Mouse (Mus musculus): ENCODE results near the gene Prkg1. TPM values are rescaled to one million over a fixed set of nuclear protein-coding genes. Genes with fewer than 3 reads are reported as not detected.

The Prkg1 gene
- polyA plus RNA-seq, 1 experiment = 0.15 TPM

DNA sequence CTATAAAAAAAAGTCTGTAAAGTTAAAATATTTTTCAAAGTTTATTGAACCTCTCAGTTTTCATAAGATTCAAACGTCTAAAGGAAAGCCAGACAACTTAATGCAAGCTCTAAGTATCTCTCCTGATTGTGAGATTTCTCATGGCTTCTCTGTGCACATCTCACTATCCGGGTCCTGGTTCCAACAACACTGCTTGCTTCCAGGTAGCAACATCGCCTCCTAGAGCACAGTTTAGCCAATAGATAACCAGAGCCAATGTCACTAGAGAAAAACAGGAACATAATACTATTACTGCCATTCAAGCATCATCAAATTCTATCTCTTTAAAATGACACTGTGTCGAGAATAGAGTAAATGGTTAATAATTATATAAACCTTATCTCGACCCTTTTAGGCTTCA lies 86.5 kb downstream of the Prkg1 start:
- TF ChIP-seq CTCF (IDR thresholded peaks at IDR 0.05; ENCODE audit: low read depth, low read length) = no peak
- TF ChIP-seq POLR2A (IDR thresholded peaks at IDR 0.05; ENCODE audit: borderline replicate concordance, low read depth, low read length) = no peak
- H3K27ac ChIP-seq (ENCODE audit: insufficient read depth, low read depth, low read length) = no peak overlapping the region
- H3K4me1 ChIP-seq (ENCODE audit: control insufficient read depth, insufficient read depth, low read length) = no peaks in the 10 kb centered on the region
- no peak overlapping the region for H3K4me3 ChIP-seq (ENCODE audit: insufficient read depth, low read length)

DNA sequence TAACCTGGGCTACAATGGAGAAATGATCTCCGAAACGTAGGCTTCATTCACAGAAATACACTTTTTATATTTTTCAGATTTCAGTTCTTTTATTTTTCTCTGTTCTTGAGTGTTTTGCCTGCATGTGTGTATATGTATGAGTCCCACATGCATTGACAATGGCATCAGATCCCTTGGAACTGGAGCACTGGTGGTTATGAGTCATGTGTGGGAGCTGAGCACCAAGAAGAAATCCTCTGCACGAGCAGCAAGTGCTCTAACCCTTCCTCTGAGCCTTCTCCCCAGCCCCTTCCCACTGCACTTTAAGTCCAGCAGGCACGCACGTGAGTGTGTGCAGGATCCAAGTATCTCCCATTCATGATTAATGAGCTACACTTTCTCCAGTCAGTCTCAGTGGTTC lies 93.1 kb downstream of the Prkg1 start:
- TF ChIP-seq CTCF (IDR thresholded peaks at IDR 0.05; ENCODE audit: low read depth, low read length) = no peak
- TF ChIP-seq POLR2A (IDR thresholded peaks at IDR 0.05; ENCODE audit: borderline replicate concordance, low read depth, low read length) = no peak
- Histone ChIP-seq H3K4me3 (ENCODE audit: insufficient read depth, low read length) (no peak overlapping the region), H3K4me1 (ENCODE audit: control insufficient read depth, insufficient read depth, low read length) (no peaks in the 10 kb centered on the region), H3K27ac (ENCODE audit: insufficient read depth, low read depth, low read length) (no peak overlapping the region)

DNA sequence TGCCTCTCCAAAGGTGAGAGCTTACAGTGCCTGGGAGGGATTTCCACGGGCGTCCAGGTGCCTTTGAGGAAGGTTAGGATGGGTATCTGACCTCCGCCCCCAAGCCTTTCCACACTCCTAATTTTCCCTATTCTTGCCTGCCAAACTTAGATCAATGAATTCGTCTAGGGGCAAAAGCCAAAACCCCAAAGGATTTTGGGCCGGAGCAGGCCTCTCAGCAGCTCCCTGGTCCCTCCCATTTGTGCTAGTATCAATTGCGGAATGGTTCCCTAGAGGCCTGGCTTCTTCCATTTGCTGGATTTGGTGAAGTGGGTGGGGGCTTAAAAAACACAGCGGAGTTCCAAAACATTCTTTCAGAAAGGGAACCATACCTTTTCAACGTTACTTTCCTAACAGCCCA lies 99.8 kb downstream of the Prkg1 start:
- Histone ChIP-seq H3K4me3 (ENCODE audit: insufficient read depth, low read length) (no peak overlapping the region), H3K27ac (ENCODE audit: insufficient read depth, low read depth, low read length) (no peak overlapping the region), H3K4me1 (ENCODE audit: control insufficient read depth, insufficient read depth, low read length) (no peaks in the 10 kb centered on the region)
- no peak for TF ChIP-seq CTCF (IDR thresholded peaks at IDR 0.05; ENCODE audit: low read depth, low read length)
- no peak for TF ChIP-seq POLR2A (IDR thresholded peaks at IDR 0.05; ENCODE audit: borderline replicate concordance, low read depth, low read length)

DNA sequence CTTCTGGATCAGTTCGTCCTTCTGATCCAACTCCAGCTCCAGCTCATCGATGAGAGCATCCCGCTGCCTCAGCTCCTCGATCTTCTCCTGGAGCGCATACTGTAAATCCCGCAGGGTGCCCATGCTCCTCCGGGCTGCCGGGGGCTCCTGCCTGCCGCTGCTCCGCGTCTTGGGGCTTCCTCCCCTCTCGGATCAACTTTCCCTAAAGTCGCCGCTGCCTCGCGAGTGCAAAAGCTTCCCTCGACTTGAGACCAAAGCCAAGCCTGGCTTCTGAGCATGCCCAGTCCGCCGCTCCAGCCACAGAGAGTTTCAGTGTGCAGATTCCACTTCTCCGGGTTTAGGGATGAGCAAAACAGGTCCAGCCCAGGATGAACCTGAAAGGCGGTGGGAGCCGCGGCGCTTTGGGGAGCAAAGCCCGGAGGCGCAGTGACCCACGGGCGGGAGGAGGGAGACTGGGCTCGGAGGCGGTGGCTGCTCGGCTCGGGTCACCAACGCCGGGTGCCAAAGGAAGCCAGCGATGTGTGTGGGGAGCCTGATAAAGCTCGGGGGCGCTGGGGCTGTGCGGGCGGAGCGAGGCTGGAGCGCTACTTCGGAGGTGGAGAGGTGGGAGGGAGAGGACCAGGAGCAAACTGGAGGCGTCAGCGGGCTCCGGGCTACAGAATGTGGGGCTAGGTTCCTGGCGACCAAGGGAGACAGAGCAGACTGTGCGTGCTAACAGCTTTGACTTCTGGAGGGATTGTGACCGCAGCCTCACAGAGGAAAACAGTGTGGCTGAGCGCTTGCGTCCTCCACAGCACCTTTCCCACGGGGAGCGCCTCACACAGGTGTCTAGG lies 100.5 kb downstream of the Prkg1 start:
- Histone ChIP-seq H3K4me1 (ENCODE audit: control insufficient read depth, insufficient read depth, low read length) (no peaks in the 10 kb centered on the region), H3K4me3 (ENCODE audit: insufficient read depth, low read length) (no peak overlapping the region), H3K27ac (ENCODE audit: insufficient read depth, low read depth, low read length) (no peak overlapping the region)
- TF ChIP-seq CTCF (IDR thresholded peaks at IDR 0.05; ENCODE audit: low read depth, low read length) (no peak), POLR2A (IDR thresholded peaks at IDR 0.05; ENCODE audit: borderline replicate concordance, low read depth, low read length) (no peak)

DNA sequence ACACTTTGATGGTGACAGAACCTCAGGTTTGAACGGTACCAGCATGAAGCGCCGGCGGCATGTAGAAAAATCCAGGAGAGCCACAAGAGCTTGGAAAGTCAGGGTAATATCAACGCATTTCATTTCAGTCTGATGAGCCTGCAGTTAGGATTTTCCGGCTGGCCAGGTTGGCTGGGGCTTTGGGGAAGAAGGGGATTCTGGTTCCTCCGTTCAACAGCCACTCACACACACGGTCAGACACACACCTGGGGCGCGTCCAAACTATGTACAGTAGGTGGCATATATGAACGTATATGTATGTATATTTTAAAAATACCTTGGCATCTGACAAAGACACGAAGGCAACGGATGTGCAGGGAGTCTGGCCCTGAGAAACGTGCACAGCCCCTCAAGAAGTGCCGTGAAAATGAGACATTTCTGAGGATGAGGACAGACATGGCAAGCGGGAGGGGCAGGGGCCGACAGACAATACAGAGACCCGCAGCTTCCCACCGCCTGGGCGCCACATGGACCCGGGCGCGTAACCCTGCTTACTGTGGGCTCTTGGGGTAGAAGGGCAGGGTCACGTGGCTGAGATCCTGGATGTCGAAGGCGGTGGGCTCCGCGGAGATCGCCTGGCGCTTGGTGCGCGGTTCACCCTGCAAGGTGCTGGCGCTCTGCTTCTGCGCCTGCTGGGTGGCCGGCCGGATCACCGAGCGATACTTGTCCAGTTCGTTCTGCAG lies 101.2 kb downstream of the Prkg1 start:
- no peaks in the 10 kb centered on the region for H3K4me1 ChIP-seq (ENCODE audit: control insufficient read depth, insufficient read depth, low read length)
- no peak overlapping the region for H3K4me3 ChIP-seq (ENCODE audit: insufficient read depth, low read length)
- H3K27ac ChIP-seq (ENCODE audit: insufficient read depth, low read depth, low read length) = no peak overlapping the region
- TF ChIP-seq POLR2A (IDR thresholded peaks at IDR 0.05; ENCODE audit: borderline replicate concordance, low read depth, low read length) = no peak
- no peak for TF ChIP-seq CTCF (IDR thresholded peaks at IDR 0.05; ENCODE audit: low read depth, low read length)

DNA sequence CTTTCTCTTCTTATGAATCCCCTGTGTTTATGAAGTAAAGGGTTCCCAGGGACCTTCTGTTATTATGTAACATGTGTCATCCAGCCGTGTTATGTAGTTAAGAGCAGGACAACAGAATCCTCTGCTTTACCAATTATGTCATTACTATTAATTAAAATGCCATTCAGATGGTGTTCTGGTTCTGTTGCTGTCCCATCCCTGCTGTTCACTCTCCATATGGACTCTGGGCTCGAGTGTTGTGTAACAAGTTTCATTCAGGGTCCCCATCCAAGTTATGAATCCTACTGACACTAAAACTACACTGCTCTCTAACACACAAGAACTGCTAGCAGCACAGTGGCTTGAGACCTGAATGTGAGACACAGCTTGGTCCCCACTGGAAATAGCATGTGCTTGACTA lies 102.0 kb downstream of the Prkg1 start:
- H3K27ac ChIP-seq (ENCODE audit: insufficient read depth, low read depth, low read length) = no peak overlapping the region
- TF ChIP-seq POLR2A (IDR thresholded peaks at IDR 0.05; ENCODE audit: borderline replicate concordance, low read depth, low read length) (no peak), CTCF (IDR thresholded peaks at IDR 0.05; ENCODE audit: low read depth, low read length) (no peak)
- no peak overlapping the region for H3K4me3 ChIP-seq (ENCODE audit: insufficient read depth, low read length)
- H3K4me1 ChIP-seq (ENCODE audit: control insufficient read depth, insufficient read depth, low read length) = no peaks in the 10 kb centered on the region

DNA sequence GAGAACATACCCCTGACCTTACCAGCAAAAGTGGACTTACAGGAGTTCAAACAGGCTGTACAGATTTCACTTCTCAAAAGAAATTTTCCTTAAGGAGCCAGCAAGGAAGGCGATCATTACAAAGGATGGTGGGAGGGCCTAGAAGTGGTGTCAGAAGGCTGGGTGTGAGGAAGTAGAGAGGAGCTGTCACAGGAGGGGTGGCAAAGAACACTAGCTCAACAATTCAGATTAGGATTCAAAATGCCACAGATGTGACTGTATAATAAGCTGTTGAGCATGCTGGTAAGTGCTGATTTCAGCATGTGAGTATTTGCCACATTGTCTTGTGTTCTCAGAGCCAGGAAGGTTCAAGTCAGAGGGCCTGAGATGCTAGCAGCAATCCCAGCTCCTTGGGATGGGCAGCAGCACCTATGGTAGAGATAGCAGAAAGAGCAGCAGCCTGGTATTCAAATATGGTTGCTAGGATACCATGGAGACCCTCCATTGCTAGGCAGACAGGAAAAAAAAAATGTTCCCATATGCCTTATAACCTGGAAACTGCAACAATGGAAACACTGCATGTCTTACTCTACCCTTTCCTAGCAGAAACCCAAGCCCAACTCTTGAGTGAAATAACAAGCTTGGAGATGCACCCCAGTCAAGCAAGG lies 106.0 kb downstream of the Prkg1 start:
- Histone ChIP-seq H3K4me3 (ENCODE audit: insufficient read depth, low read length) (no peak overlapping the region), H3K4me1 (ENCODE audit: control insufficient read depth, insufficient read depth, low read length) (no peaks in the 10 kb centered on the region), H3K27ac (ENCODE audit: insufficient read depth, low read depth, low read length) (no peak overlapping the region)
- TF ChIP-seq CTCF (IDR thresholded peaks at IDR 0.05; ENCODE audit: low read depth, low read length) = no peak
- no peak for TF ChIP-seq POLR2A (IDR thresholded peaks at IDR 0.05; ENCODE audit: borderline replicate concordance, low read depth, low read length)

DNA sequence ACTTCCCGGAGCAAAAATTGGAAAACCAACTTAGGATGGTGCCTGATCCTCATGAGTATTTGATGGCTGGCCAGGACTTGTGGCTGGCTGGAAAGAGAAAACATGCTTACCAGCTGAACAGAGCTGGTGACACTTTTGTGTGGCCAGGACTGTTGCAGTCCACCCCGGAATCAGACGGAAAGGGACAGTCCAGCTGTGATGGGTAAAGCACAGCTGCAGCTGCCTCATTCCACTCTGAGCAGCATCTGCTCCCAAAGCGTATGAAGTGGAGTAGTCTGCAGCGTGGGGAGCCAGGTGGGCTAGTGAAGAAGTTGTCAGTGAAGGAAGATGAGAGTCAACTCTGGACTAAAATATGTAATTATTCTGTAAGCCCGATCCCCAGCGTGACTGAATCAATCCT lies 108.6 kb downstream of the Prkg1 start:
- Histone ChIP-seq H3K4me3 (ENCODE audit: insufficient read depth, low read length) (no peak overlapping the region), H3K27ac (ENCODE audit: insufficient read depth, low read depth, low read length) (no peak overlapping the region), H3K4me1 (ENCODE audit: control insufficient read depth, insufficient read depth, low read length) (no peaks in the 10 kb centered on the region)
- TF ChIP-seq CTCF (IDR thresholded peaks at IDR 0.05; ENCODE audit: low read depth, low read length) (no peak), POLR2A (IDR thresholded peaks at IDR 0.05; ENCODE audit: borderline replicate concordance, low read depth, low read length) (no peak)

DNA sequence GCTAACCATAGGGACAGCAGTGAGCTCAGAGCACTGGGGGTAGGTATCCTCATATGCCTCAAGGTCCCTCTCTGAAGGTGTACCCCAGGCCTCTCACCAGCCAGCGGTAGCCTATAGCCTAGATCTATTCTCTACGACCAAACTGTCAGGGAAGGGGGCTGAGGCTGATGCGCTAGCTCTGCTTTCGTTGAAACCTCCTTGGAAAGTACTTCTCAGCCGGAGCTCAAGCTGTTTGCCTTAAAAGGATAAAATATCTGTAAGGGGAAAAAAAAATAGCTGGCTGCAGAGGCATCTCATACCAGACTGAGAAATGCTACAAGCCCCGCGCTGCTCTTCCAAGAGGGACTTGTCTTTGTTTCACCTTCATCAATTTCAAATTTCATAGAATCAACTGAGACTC lies 109.0 kb downstream of the Prkg1 start:
- Histone ChIP-seq H3K4me1 (ENCODE audit: control insufficient read depth, insufficient read depth, low read length) (no peaks in the 10 kb centered on the region), H3K4me3 (ENCODE audit: insufficient read depth, low read length) (no peak overlapping the region), H3K27ac (ENCODE audit: insufficient read depth, low read depth, low read length) (no peak overlapping the region)
- TF ChIP-seq CTCF (IDR thresholded peaks at IDR 0.05; ENCODE audit: low read depth, low read length) (no peak), POLR2A (IDR thresholded peaks at IDR 0.05; ENCODE audit: borderline replicate concordance, low read depth, low read length) (no peak)

DNA sequence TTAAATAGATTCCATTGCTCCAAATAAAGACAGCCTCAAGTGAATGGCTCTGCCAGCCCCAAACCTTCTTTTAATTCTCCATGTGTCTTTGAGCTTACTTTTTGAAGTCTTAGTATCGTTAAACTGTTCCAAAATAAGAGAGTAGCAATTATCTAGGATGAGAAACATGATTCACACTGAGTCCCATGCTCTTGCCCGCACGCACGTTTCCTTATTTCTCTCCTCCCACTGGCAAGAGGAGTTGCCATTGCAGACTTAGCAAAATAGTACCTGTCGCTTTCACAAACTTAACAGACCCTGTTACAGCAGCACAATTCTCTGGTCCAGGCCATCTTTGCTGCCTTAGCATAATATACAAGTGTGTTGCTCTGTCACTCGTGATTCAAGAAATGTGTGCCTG lies 110.8 kb downstream of the Prkg1 start:
- no peak for TF ChIP-seq CTCF (IDR thresholded peaks at IDR 0.05; ENCODE audit: low read depth, low read length)
- TF ChIP-seq POLR2A (IDR thresholded peaks at IDR 0.05; ENCODE audit: borderline replicate concordance, low read depth, low read length) = no peak
- H3K4me1 ChIP-seq (ENCODE audit: control insufficient read depth, insufficient read depth, low read length) = no peaks in the 10 kb centered on the region

More for the DNA sequence above, 110.8 kb downstream of the Prkg1 start:
- Histone ChIP-seq H3K4me3 (ENCODE audit: insufficient read depth, low read length) (no peak overlapping the region), H3K27ac (ENCODE audit: insufficient read depth, low read depth, low read length) (no peak overlapping the region)
